Mouse (Mus musculus) activated CD4-positive, CD25-positive, alpha-beta regulatory T cell, adult 4 months (primary cell): ENCODE measurements around the gene Taok2. TPM values are rescaled to one million over a fixed set of nuclear protein-coding genes. Genes with fewer than 3 reads are reported as not detected.
A peak's percentile ranks its signal among the peaks of the same experiment; 100 is the strongest.

Experiments used
- ATAC-seq: one replicate; pipeline ENCODE4 v1.8.0; 2017
- polyA plus RNA-seq, 2 experiments: library from polyadenylated mRNA; unstranded; fragments of 100-300 nt; shearing (Covaris generic); gene quantifications; one replicate each; pipeline ENCODE4 v1.2.1; 2017

The Taok2 gene
- polyA plus RNA-seq, 2 experiments from 2014 or later, result 16.8 to 19.5 TPM

DNA sequence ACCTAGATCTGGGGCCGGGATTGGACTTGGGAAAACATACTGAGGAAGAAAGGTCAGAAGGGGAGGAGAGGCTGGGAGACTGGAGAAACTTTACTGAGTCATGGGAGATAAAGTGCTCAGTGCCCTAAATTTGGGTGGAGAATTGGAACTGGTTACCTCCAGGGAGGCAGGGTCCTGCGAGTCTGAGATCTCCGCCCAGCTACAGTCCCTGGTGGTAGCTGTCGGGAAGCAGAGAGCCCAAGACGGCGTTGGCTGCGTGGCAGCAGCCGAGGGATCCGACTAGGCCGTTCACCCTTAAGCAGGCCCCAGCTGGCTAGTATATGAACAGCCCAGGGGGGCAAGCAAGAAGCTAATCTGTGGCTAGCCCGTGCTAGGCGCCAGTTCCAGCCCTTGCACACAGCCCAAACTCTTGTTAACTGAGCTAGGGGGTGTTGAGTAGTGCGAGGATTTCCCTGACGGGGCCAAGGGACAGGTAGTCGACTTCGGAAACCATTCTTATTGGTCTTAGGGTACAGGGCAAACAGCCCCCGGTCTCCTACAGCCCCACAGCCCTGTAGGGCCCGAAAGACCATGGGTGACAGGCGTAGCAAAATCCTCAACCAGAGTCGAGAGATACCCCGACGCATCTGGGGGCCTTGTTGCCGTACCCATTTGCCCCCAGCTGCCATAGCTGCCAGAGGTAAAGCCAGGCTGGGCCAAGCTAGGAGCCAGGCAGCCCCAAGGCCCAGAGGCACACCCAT lies 14.6 kb downstream of the Taok2 start:
- no peak for ATAC-seq

- no peak for ATAC-seq
Measured at GRCm38 (mm10) chr7:126868003-126868402, 16.5 kb downstream of the Taok2 start.

DNA sequence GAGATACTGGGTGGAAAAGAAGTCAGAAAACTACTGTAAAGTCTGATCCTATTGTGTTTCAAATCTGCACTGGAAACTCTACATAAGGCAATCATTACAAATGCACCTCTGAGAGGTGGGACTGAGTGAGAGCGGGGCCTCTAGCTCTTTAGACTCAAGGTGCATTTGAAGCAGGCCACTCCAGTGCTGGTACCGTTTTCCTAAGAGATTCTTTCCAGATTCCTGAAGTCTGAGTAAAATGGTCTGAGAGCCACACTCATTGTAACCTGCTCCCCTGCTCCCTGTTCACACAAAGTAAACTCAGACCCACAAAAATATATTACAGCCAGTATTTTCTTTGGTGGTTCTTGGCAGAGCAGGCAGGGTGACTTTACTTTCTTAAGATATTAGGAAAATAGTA lies 17.0 kb downstream of the Taok2 start:
- no peak for ATAC-seq

DNA sequence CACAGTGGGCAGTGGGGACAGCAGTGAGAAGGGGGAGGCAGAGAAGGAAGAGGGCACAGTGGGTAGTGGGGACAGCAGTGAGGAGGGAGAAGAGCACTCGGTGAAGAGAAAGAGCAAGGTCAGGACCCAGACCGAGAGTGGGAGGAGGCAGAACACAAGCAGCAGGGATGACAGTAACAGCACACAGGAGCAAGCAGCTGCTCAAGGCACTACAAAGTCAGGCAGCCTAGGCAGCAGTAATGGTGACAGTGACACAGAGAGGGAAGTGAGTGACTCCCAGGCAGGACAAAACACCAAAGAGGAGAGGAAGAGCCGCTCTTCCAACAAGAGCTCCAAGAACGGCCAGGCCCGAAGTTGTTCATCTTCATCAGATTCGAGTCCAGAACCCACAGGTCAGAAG lies 20.7 kb downstream of the Taok2 start:
- no peak for ATAC-seq

DNA sequence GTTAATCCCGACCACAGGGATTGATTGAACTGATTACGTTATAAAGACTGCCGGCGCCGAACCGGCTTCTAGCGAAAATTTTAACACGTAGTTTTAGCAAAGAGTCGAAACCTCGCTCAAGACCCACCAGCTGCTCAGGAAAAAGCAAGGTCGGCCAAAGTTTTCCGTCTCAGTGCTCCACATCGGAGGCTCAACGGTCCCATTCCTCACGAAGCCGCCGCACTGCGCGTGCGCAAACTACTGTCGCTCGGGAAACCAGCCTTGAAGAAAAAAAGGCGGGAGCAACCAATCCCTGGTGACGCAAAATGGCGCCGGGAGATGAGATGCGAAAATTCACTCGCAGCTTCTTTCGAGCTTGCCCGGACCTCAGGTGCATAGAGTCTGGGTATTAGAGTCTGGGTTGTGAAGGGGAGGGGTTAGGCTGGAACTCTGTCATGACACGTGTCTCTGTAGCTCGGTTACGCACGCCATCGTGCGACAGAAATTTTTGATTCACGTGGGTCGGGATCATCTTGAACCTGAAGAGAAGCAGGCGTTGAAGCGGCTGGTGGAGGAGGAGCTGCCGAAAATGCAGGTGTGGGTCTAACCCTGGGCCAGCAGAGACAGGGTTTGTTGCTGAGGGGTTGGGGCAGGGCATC lies 22.2 kb downstream of the Taok2 start, which contains the start of gene Ino80e:
Gene Ino80e, minus strand, starts transcription at position 231 of the 638 bp plus-strand sequence.
- ATAC-seq, result peak; percentile 71

GRCm38 (mm10) chr7:126861429-126862130 lies 22.9 kb downstream of the Taok2 start, which contains the start of gene Hirip3:
Gene Hirip3, plus strand, starts transcription at chr7:126861972.
- peak; percentile 81 for ATAC-seq

GRCm38 (mm10) chr7:126860987-126861386 lies 23.5 kb downstream of the Taok2 start:
- ATAC-seq, result no peak

DNA sequence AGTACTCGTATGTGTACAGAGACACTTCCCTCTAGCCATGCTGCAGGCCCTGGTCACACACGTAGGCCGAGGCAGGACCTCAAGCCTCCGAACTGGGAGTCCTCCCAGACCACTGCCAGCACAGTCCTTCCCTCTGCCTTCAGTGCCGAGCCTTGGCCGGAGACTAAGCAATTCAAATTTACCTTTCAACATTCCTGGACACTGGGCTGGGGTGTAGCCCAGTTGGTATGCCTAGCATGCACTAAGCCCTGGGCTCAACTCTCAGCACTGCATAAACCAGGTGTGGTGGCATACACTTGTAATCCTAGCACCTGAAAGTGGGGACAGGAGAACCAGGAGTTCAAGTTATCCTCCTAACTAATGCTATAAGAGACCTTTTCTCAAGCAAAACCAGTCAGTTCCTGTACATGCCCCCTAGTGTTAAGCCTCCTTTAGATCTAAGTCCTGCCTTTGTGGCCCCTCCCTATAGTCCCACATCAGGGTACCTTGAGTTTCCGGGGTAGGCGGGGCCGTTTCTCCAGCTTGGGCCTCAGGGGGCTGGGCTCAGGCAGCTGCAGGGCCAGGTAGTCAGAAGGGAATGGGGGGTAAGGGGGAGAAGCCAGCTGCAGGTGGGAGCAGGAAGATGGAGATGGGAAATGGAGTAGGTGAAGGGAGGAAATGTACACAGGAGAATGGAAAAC lies 27.6 kb downstream of the Taok2 start:
- no peak for ATAC-seq

DNA sequence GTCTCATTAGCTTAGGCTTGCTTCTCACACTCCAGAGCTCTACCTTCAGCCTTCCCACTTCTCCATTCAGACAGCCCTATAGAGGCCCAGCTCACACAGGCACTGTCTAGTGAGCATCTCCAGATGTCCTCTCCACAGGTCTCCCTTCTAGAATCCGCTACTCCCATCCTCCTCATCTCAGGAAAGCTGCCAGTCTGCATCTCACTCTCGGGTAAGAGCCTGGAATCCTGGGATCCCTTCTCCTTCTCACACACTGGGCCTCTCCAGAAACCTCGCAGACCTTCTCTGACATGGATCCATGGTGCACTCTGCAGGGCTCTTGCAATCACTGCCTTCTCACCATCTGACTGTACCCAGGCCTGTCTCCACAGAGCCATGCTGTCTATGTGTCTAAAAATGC lies 28.9 kb downstream of the Taok2 start:
- no peak for ATAC-seq

- no peak for ATAC-seq
Measured at GRCm38 (mm10) chr7:126853454-126853853, 31.0 kb downstream of the Taok2 start.

DNA sequence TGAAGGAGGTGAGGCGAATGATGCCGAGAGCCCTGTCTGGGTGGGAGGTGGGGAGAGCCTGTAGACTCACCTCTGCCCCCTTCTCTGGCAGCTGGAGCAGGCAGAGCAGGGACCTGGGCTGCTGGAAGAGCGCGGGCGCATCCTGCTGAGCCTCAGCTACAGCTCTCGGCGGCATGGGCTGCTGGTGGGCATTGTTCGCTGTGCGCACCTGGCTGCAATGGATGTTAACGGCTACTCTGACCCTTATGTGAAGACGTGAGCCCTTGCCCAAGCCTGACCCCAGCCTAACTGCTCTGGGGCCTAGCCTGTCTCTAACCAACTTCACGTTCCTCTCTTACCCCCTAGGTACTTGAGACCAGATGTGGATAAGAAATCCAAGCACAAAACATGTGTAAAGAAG lies 33.3 kb downstream of the Taok2 start:
- no peak for ATAC-seq

DNA sequence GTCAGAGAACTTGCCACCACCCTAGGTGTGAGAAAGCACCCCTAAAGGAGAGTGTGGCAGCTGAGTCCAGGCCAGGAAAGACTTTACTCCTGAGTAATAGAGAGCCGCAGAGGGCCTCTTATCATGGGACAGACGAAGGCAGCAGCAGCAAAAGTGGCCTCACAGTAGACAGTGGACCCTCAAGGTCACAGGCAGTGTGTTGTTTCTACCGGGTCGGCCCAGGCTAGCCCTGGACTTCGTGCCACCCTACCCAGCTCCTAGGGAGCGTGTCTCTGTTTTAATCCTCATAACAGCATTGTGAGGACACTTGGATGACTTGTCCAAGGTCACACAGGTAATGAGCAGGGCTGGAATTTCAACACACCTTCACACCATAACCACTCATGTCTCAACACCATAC lies 34.3 kb downstream of the Taok2 start:
- ATAC-seq, result no peak

DNA sequence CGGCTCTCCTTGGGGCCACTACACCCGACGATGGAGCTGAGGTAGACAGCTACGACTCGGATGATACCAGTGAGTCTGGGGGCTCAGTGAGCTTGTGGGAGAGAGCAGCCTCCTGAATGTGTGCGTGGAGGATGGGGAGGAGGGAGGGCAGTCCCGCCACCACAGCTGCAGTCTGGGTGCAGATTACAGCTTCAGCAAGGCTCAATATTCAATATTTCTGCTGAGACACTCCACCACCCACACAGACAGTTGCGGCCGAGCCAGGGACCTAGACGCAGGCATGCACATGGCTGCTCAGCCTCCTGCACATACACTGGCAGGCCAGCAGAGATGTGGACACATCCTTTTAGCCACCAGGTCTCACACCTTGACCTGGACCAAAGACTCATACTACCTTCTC lies 35.7 kb downstream of the Taok2 start:
- ATAC-seq, result no peak

- ATAC-seq, result no peak
Measured at GRCm38 (mm10) chr7:126847421-126848398, 36.8 kb downstream of the Taok2 start.

- no peak for ATAC-seq
Measured at GRCm38 (mm10) chr7:126847116-126847420, 37.4 kb downstream of the Taok2 start, which contains the start of gene Doc2a. Gene Doc2a, plus strand, starts transcription at chr7:126847416.

- ATAC-seq, result no peak
Measured at GRCm38 (mm10) chr7:126845516-126845915, 39.0 kb downstream of the Taok2 start.

- no peak for ATAC-seq
Measured at GRCm38 (mm10) chr7:126843276-126843675, 41.2 kb downstream of the Taok2 start.

GRCm38 (mm10) chr7:126833294-126833693 lies 51.2 kb downstream of the Taok2 start:
- no peak for ATAC-seq

DNA sequence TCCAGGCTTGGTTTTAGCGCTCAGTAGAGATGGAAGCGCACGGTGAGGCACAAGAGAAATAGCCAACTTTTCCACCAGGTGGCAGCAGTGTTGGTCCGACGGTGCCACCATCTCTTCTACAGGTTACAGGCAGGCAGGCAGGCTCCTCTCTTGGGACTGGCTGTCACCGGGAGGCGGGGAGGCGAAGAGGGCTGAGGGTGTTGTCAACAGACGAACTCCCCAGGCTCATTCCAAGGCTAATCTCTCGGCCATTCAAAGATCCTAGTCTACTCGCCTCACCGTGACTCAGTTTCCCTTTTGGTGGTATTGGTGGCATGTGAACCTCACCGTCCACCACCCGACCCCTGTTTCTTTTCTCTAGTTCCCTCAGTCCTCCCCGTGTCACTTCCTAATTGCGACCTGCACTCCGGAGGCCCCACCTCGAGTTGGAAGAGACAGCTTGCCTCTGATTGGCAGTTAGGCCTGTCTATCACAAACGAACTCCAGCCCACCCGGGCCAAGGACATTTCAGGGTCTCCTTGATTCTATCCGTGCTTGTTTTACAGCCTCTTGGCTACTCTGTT lies 52.4 kb downstream of the Taok2 start:
- ATAC-seq, result peak; percentile 85

DNA sequence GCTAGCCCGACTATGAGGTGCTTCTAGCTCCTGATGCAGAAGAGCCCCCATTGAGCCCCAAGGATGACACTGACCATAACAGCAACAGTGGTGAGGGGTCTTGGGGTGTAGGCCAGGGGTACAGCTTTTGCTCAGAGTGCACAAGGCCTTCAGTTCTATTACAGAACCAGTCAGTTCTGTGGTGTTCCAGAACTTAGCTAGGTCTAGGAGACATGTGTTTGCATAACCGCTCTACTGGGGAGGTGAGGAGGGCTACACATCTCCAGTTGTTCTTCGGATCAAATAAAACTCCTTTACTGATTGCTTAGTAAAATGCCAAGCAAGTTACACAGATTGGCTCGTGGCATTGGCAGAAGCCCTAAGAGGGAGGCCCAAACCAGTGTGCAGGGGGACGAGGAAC lies 53.0 kb downstream of the Taok2 start, which contains the start of gene 4930451I11Rik:
Gene 4930451I11Rik, minus strand, starts transcription at position 101 of the 400 bp plus-strand sequence.
- no peak for ATAC-seq

GRCm38 (mm10) chr7:126825952-126826351 lies 58.6 kb downstream of the Taok2 start:
- ATAC-seq, result no peak
